Mouse (Mus musculus) thymus, adult 2 months (tissue): ENCODE data around the gene Zmym5. TPM values are rescaled to one million over a fixed set of nuclear protein-coding genes. Genes with fewer than 3 reads are reported as not detected.

Source experiments
- DNase-seq: peaks from one replicate; pipeline ENCODE4 v3.0.0; 2021
- H3K27ac ChIP-seq: fragments of 200-500 bp; 2 replicates; pipeline ENCODE4 v1.5.1; 2012; ENCODE audit warnings: low read length, control low read depth; ENCODE audit not compliant: control insufficient read depth, insufficient read depth
- H3K27me3 ChIP-seq: fragments of 200-500 bp; 2 replicates; pipeline ENCODE4 v1.6.1; 2012; ENCODE audit warnings: mild to moderate bottlenecking, low read length, moderate library complexity, mixed read lengths; ENCODE audit not compliant: control insufficient read depth, insufficient read depth
- H3K36me3 ChIP-seq: fragments of 200-500 bp; 2 replicates; pipeline ENCODE4 v1.6.1; 2012; ENCODE audit warnings: mild to moderate bottlenecking, low read length, moderate library complexity; ENCODE audit not compliant: control insufficient read depth, insufficient read depth
- H3K4me1 ChIP-seq: fragments of 200-500 bp; replicated peaks from 2 replicates; pipeline ENCODE4 v1.6.1; 2012; ENCODE audit warnings: low read length; ENCODE audit not compliant: control insufficient read depth, insufficient read depth
- H3K4me3 ChIP-seq: fragments of 200-500 bp; 2 replicates; pipeline ENCODE4 v1.5.1; 2012; ENCODE audit warnings: mild to moderate bottlenecking, low read length, control low read depth, moderate library complexity; ENCODE audit not compliant: control insufficient read depth, insufficient read depth
- CTCF ChIP-seq: fragments of 200-500 bp; IDR thresholded peaks from 2 replicates; pipeline ENCODE4 v1.5.1; 2012; ENCODE audit warnings: mild to moderate bottlenecking, control low read depth, low read length, moderate library complexity, borderline replicate concordance; ENCODE audit not compliant: control insufficient read depth, poor library complexity, insufficient read depth; ENCODE audit errors: extremely low read depth
- POLR2A ChIP-seq: fragments of 200-500 bp; IDR thresholded peaks from 2 replicates; pipeline ENCODE4 v1.6.1; 2012; ENCODE audit warnings: mild to moderate bottlenecking, low read length, control low read depth, moderate library complexity; ENCODE audit not compliant: control insufficient read depth, poor library complexity, insufficient read depth; ENCODE audit errors: extremely low read depth
- WGBS: fragments of 180-500 bp; shearing (Covaris S2); methylation state at CpG from one replicate; pipeline ENCODE4 v1.1.7; 2018; 5-methylcytosine and 5-hydroxymethylcytosine counted together
- polyA plus RNA-seq: library from polyadenylated mRNA; depleted of rRNA; stranded (reverse); fragments of >200 nt; gene quantifications from 2 replicates; pipeline ENCODE4 v1.2.3, GENCODE M21; 2012

Gene Zmym5
- polyA plus RNA-seq, 1 experiment: 6.9 TPM

GRCm38 (mm10) chr14:56832563-56833113, 21.1 kb upstream of the Zmym5 start:
- no peak overlapping the region for H3K27ac ChIP-seq
- DNase-seq: no peak
- no peaks in the 10 kb centered on the region for H3K4me1 ChIP-seq
- no peak overlapping the region for H3K4me3 ChIP-seq
- H3K36me3 ChIP-seq: no peaks in the 10 kb centered on the region
- H3K27me3 ChIP-seq: no peaks in the 10 kb centered on the region
- 82% methylated on average over 1 of the region's 1 CpGs for WGBS
- TF ChIP-seq CTCF (no peak), POLR2A (no peak)

- H3K36me3 ChIP-seq: no peaks in the 10 kb centered on the region
- no peak for DNase-seq
- WGBS: 96% methylated on average over 3 of the region's 3 CpGs
- H3K27ac ChIP-seq: no peak overlapping the region
- TF ChIP-seq CTCF (no peak), POLR2A (no peak)
- H3K4me3 ChIP-seq: no peak overlapping the region
- H3K27me3 ChIP-seq: no peaks in the 10 kb centered on the region
- H3K4me1 ChIP-seq: no peaks in the 10 kb centered on the region
Measured at GRCm38 (mm10) chr14:56832147-56832546, 20.6 kb upstream of the Zmym5 start.

- H3K27me3 ChIP-seq: no peaks in the 10 kb centered on the region
- DNase-seq: no peak
- H3K4me3 ChIP-seq: no peak overlapping the region
- H3K36me3 ChIP-seq: no peaks in the 10 kb centered on the region
- H3K4me1 ChIP-seq: no peaks in the 10 kb centered on the region
- no peak overlapping the region for H3K27ac ChIP-seq
- TF ChIP-seq POLR2A: no peak
- TF ChIP-seq CTCF: no peak
Measured at GRCm38 (mm10) chr14:56830491-56831045, 19.1 kb upstream of the Zmym5 start.

GRCm38 (mm10) chr14:56824562-56824961, 13.0 kb upstream of the Zmym5 start:
- TF ChIP-seq POLR2A (no peak), CTCF (no peak)
- DNase-seq: no peak
- H3K4me3 ChIP-seq: no peak overlapping the region
- no peaks in the 10 kb centered on the region for H3K36me3 ChIP-seq
- H3K4me1 ChIP-seq: no peaks in the 10 kb centered on the region
- H3K27me3 ChIP-seq: no peaks in the 10 kb centered on the region
- no peak overlapping the region for H3K27ac ChIP-seq

- TF ChIP-seq CTCF (no peak), POLR2A (no peak)
- no peak overlapping the region for H3K4me3 ChIP-seq
- no peaks in the 10 kb centered on the region for H3K36me3 ChIP-seq
- H3K27me3 ChIP-seq: no peaks in the 10 kb centered on the region
- no peak overlapping the region for H3K27ac ChIP-seq
- DNase-seq: no peak
- H3K4me1 ChIP-seq: 0 out of 2 replicates have a peak, but pooled peaks cover 3% of the 10 kb centered on the region
- 81% methylated on average over 7 of the region's 11 CpGs for WGBS
Measured at GRCm38 (mm10) chr14:56817616-56818015, 6.1 kb upstream of the Zmym5 start.

GRCm38 (mm10) chr14:56817131-56817530, 5.6 kb upstream of the Zmym5 start:
- H3K27ac ChIP-seq: no peak overlapping the region
- no peak overlapping the region for H3K4me3 ChIP-seq
- H3K4me1 ChIP-seq: 0 out of 2 replicates have a peak, but pooled peaks cover 3% of the 10 kb centered on the region
- no peaks in the 10 kb centered on the region for H3K36me3 ChIP-seq
- no peak for DNase-seq
- no peak for TF ChIP-seq CTCF
- TF ChIP-seq POLR2A: no peak
- 85% methylated on average over 4 of the region's 4 CpGs for WGBS
- no peaks in the 10 kb centered on the region for H3K27me3 ChIP-seq
